Mouse (Mus musculus): ENCODE data around the gene Cdc42. TPM values are rescaled to one million over a fixed set of nuclear protein-coding genes. Genes with fewer than 3 reads are reported as not detected.

Cdc42 gene
- polyA plus RNA-seq (2014; fragmentation: Illumina TruSeq; extraction: RNeasy Lipid Tissue Mini Kit (QIAGEN cat#74804)): 1,225 TPM

DNA sequence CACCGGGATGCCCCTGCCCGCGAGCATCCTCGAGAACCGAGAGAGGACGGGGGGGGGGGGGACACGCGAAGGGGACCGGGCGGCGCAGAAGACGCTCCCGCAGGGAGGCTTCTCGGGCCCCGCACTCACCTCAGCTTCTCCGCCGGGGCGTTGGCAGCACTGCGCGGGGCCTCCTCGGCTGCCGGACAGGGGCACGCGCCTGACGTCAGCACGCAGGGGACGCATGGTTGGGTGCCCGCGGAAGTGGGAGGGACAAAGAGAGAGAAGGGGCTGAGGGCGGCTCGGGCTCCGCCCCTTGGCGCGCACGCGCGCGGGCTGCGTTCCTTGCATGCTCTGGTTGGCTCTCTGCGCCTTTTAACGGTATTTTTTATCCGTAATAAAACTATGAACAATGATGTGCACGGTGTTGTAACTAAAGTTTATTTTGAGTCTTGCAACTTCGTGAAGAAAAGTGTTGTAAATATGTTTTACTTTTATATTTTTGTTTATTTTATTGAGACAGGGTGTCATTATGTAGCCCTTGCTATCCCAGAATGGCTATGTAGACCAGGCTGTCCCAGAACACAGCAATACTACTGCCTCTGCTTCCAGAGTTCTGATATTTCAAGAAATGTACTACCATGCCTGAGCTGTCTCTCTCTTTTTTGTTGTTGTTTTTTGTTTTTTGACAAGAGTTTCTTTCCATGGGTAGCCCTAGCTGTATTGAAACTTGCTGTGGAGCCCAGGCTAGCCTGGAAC lies at the start of gene Cdc42:
Cdc42 (minus strand) TSS at position 204 of the 738 bp plus-strand sequence.

DNA sequence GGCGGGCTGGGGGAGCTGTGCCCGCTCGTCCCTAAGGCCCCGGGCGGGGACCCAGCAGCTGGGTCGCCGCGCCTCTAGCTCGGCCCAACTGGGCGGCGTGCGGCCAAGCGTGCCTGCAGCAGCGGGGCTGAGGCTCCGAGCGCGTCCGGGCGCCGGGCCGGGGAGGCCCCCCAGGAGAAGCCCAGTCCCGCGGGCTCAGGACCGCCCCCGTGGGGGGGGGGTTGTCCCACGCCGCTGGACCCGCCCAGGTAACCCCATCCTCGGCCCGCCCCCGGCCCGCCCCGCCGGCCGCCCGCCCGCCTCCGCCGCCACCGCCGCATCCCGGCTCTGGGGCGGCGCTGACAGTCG lies 80.4 kb downstream of the Cdc42 start, which contains the start of gene Wnt4:
Wnt4 (plus strand) TSS at position 324 of the 348 bp plus-strand sequence.

Other genes starting within 250 kb of the Cdc42 start
- 1.7 TPM for gene Wnt4, start 80.2 kb downstream of the Cdc42 start, polyA plus RNA-seq (2014; fragmentation: Illumina TruSeq; extraction: RNeasy Lipid Tissue Mini Kit (QIAGEN cat#74804))
- not detected for gene Cela3a, start 52.1 kb upstream of the Cdc42 start, polyA plus RNA-seq (2014; fragmentation: Illumina TruSeq; extraction: RNeasy Lipid Tissue Mini Kit (QIAGEN cat#74804))
- 0.54 TPM for gene Cela3b, start 72.8 kb upstream of the Cdc42 start, polyA plus RNA-seq (2014; fragmentation: Illumina TruSeq; extraction: RNeasy Lipid Tissue Mini Kit (QIAGEN cat#74804))
- not detected for gene 1700013G24Rik, start 95.6 kb upstream of the Cdc42 start, polyA plus RNA-seq (2014; fragmentation: Illumina TruSeq; extraction: RNeasy Lipid Tissue Mini Kit (QIAGEN cat#74804))
- gene Hspg2, start 111.0 kb upstream of the Cdc42 start, polyA plus RNA-seq (2014; fragmentation: Illumina TruSeq; extraction: RNeasy Lipid Tissue Mini Kit (QIAGEN cat#74804)): 0.29 TPM
- not detected for gene Ldlrad2, start 216.8 kb upstream of the Cdc42 start, polyA plus RNA-seq (2014; fragmentation: Illumina TruSeq; extraction: RNeasy Lipid Tissue Mini Kit (QIAGEN cat#74804))
- gene Usp48, start 236.0 kb upstream of the Cdc42 start, polyA plus RNA-seq (2014; fragmentation: Illumina TruSeq; extraction: RNeasy Lipid Tissue Mini Kit (QIAGEN cat#74804)): 127 TPM